8 mouse cellular contexts compared by ENCODE assay signal in genomic region chr17:14288015-14288616, GRCm38 (mm10). TPM values are rescaled to one million over a fixed set of nuclear protein-coding genes. Genes with fewer than 3 reads are reported as not detected.
A peak's percentile ranks its signal among the peaks of the same experiment; 100 is the strongest.
DNase-seq lines count a peak whose midpoint lies in the region; ATAC-seq and TF ChIP-seq lines count a peak whose summit lies in the region.

No protein-coding gene starts in this region.

- no peaks in the 10 kb centered on the region for H3K9me3 ChIP-seq in embryonic facial prominence, embryonic 12.5 days
- H3K9me3 ChIP-seq in liver, embryonic 14.5 days (ENCODE audit: control insufficient read depth, low read length): no peaks in the 10 kb centered on the region

- whole genome bisulfite sequencing in embryonic facial prominence, embryonic 12.5 days: 44% methylated on average over 7 of the region's 7 CpGs
- 42% methylated on average over 7 of the region's 7 CpGs for WGBS in liver, embryonic 14.5 days (ENCODE audit: insufficient replicate concordance)

- H3K4me2 ChIP-seq in embryonic facial prominence, embryonic 12.5 days (replicated peaks): no peak overlapping the region
- no peak overlapping the region for H3K4me2 ChIP-seq in liver, embryonic 14.5 days (ENCODE audit: low read depth)

- peak; percentile 53; the same call in 1 of the 2 replicates for ATAC-seq in embryonic facial prominence, embryonic 12.5 days (ENCODE audit: insufficient number of reproducible peaks, insufficient read depth, low FRiP score, low TSS enrichment)
- ATAC-seq in liver, embryonic 14.5 days (ENCODE audit: insufficient read depth): no peak

- no peaks in the 10 kb centered on the region for H3K36me3 ChIP-seq in embryonic facial prominence, embryonic 12.5 days
- no peaks in the 10 kb centered on the region for H3K36me3 ChIP-seq in liver, embryonic 14.5 days (replicated peaks; ENCODE audit: control insufficient read depth, insufficient read depth, low read depth)

- H3K27me3 ChIP-seq in embryonic facial prominence, embryonic 12.5 days: peaks cover 8% of the 10 kb centered on the region; the same call in 1 of the 2 replicates
- no peaks in the 10 kb centered on the region; the same call in none of the 2 replicates for H3K27me3 ChIP-seq in liver, embryonic 14.5 days (ENCODE audit: control insufficient read depth, insufficient read depth, low read length)

- peak; percentile 86 for DNase-seq in 3T3-L1 (ENCODE audit: low read depth, low spot score)
- peak; percentile 57 to 64 for DNase-seq in adrenal gland, postnatal 4 days (ENCODE audit: low spot score in 2 of 2)
- peak; percentile 42 to 74 for DNase-seq in heart, adult 9 months (ENCODE audit: low spot score in 2 of 2)
- peak; percentile 90 for DNase-seq in kidney, postnatal 10 days
- DNase-seq in liver, embryonic 14.5 days (ENCODE audit: low read depth in 3 of 3, low spot score in 3 of 3): peak; percentile 1 to 27 (median 17)
- DNase-seq in ovary, adult 18-20 months (ENCODE audit: low spot score): peak; percentile 68
- DNase-seq in thymus, postnatal 0 days (ENCODE audit: low spot score): peak; percentile 36

- H3K9ac ChIP-seq in embryonic facial prominence, embryonic 12.5 days: no peak overlapping the region
- H3K9ac ChIP-seq in liver, embryonic 14.5 days (replicated peaks): no peak overlapping the region

- TF ChIP-seq CTCF in liver, embryonic 14.5 days (IDR thresholded peaks at IDR 0.05; ENCODE audit: low read depth): peak; percentile 91

- H3K4me1 ChIP-seq in embryonic facial prominence, embryonic 12.5 days: peaks cover 22% of the 10 kb centered on the region
- H3K4me1 ChIP-seq in liver, embryonic 14.5 days (replicated peaks; ENCODE audit: control insufficient read depth in 2 of 2, insufficient read depth in 2 of 2, low read length in 1 of 2): no peaks in the 10 kb centered on the region

- no peak for TF ChIP-seq EP300 in liver, embryonic 14.5 days (IDR thresholded peaks at IDR 0.05; ENCODE audit: low read depth)

- H3K4me3 ChIP-seq in embryonic facial prominence, embryonic 12.5 days: no peak overlapping the region
- no peak overlapping the region for H3K4me3 ChIP-seq in liver, embryonic 14.5 days (ENCODE audit: insufficient read depth in 1 of 2, low read depth in 2 of 2, low read length in 2 of 2)

- no peak overlapping the region for H3K27ac ChIP-seq in embryonic facial prominence, embryonic 12.5 days
- no peak overlapping the region for H3K27ac ChIP-seq in liver, embryonic 14.5 days

RNA-seq across cellular contexts. Expression of gene Smoc2, which starts 8.8 kb away (rescaled TPM):
- 10 to 100 TPM; 43.2 to 46.4 TPM for total RNA-seq in adrenal gland, postnatal 4 days (2021)
- polyA plus RNA-seq in embryonic facial prominence, embryonic 12.5 days (2016; fragmentation: Nextera tagmentation; extraction: Ambion mirVana): 126 and 128 TPM in 2 replicates
- polyA plus RNA-seq in liver, embryonic 14.5 days (2012; rRNA removed): 1.9 and 2.4 TPM in 2 replicates
- 2.6 and 3.8 TPM in 2 replicates for polyA plus RNA-seq in liver, embryonic 14.5 days (2014; fragmentation: Nextera tagmentation; extraction: Ambion mirVana)
- polyA plus RNA-seq in thymus, postnatal 0 days (2015; fragmentation: Nextera tagmentation; extraction: Ambion mirVana): 4.7 and 4.8 TPM in 2 replicates

Comparison
In these comparisons a context has a peak if more than half of its experiments do, and no peak if none do; other contexts are left out.
1. DNase-seq: peak in every context shown above with its lines; median percentile 90 in kidney, postnatal 10 days; 86 in 3T3-L1; 68 in ovary, adult 18-20 months; 60 in adrenal gland, postnatal 4 days; 58 in heart, adult 9 months; 36 in thymus, postnatal 0 days; 17 in liver, embryonic 14.5 days.
2. RNA of gene Smoc2, which starts 8.8 kb away (polyA plus RNA-seq): 126 to 128 TPM in embryonic facial prominence, embryonic 12.5 days; 4.7 to 4.8 TPM in thymus, postnatal 0 days and 1.9 to 3.8 TPM in liver, embryonic 14.5 days; every median in the first group is over 10 times any median in the second.